Mouse (Mus musculus): ENCODE data around the gene Gtf2f2.

Gene Gtf2f2

DNA sequence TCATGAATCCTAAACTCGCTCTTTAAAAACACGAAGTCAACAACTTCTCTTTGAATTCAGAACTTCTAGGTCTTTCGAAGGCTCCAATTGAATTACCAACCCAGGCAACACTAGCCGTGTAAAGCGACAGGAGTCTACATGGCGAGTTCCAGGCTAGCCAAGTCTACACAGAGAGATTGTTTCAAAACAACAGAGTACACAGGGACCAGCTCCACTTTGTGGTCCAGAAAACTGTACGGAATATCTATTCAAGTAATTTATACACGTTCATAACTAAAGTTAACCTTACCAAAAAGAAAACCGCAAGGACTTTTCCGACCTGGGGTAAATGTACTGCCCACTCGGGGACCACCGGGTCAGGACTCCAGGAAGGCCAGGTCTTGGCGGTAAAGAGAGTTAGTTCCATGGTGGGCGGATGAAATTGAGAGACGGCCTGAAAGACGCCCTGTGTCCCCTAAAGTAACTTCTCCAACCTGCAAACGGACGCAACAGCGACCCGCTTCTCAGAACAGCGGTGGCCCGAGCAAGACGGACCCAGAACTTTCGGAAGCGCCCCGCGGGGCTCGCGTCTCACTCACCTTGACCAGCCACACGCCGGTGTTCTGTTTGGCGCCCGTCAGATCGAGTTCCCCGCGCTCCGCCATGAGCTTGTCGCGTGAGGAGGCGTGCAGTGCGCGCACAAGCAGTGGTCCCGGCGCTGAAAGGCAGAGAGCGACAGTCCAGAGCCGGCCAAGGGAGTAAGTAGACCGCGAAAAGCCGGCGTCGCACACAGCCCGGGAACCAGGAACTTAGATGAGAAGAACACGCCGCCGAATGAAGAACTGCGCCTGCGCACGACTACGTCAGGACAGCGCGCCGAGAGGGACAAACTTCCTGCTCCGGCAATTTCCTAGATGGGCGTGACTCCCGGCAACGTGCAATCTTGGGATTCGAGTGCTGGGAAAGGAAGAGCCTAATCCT lies at the start of gene Gtf2f2:
TSS of gene Gtf2f2 (minus strand) at position 764 of the 960 bp plus-strand sequence.
- peak; percentile 71 to 87 for DNase-seq (ENCODE audit: low read depth in 1 of 2, low spot score in 2 of 2)

DNA sequence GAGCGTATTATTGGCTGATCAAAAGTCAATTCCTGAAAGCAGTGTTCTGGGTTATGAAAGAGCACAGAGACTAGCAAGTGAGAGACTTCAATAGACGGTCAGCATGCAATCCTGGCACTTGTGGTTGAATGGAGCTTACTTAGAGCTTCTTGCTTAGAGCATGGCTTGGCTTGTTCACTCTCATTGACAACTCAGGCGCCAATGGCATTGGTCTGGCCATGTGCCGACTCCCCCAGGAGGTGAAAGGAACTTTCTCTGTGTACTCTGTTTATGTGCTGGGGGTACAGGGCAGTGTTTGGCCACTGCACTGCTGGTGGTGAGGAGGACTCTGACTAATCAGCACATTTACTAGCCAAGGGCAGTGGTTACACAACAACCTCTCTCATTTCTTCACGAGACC lies 48.8 kb upstream of the Gtf2f2 start:
- no peak for DNase-seq (ENCODE audit: low read depth in 1 of 2, low spot score in 2 of 2)

DNA sequence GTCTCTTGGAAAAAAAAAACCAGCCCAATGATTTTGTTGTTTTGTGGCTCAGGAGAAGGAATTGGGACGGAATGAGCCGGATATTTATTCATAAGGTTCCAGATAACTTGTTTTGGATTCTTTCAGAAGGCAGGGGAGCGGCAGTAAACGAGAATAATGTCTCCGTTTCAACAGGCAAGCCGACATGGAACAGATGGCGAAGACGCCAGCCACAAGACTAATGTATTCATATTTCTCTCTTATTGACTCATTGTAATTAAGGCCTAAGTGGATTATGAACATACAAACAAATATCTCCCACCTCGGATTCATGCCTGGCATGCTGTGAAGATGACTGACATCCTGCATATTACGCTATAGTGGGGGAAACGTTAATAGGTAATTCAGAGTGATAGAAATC lies 43.1 kb upstream of the Gtf2f2 start:
- no peak for DNase-seq (ENCODE audit: low read depth in 1 of 2, low spot score in 2 of 2)

DNA sequence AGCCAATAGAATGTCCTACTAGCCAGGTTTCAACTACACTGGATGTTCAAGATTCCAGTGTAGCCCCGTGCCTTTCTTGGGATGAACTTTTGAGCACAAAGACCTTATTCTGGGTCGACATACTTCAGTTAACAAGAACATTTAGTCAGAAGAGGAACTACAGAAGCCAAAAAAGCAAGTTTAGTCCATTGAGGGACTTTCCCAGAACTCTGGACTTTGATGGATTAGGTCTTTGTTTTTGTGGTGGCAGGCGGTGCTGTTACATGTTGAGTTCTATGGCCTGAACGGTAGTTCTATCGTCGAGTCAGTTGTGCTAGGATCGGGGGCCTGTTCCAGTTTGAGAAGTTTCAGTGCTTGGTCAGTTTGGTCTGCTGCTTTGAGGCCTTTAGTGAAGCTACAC lies 41.3 kb upstream of the Gtf2f2 start:
- DNase-seq (ENCODE audit: low read depth in 1 of 2, low spot score in 2 of 2), result no peak

DNA sequence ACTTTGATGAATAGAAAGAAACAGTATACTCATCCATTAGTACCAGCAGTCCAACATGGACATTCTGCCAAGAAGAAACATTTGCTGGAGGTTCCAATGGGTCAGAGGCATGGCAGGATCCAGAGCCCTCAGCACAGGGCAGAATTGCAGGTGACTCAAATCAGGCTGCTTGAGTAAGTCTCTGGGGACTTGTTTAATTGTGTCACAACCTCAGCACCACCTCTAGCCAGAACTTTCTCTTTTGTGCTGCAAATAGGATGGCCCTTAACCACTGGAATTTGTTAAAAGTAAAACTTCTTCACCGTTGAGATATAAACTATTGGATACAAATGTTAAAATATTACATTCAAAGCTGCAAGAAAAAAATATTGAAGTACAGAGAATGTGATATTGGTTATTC lies 35.1 kb upstream of the Gtf2f2 start:
- no peak for DNase-seq (ENCODE audit: low read depth in 1 of 2, low spot score in 2 of 2)

DNA sequence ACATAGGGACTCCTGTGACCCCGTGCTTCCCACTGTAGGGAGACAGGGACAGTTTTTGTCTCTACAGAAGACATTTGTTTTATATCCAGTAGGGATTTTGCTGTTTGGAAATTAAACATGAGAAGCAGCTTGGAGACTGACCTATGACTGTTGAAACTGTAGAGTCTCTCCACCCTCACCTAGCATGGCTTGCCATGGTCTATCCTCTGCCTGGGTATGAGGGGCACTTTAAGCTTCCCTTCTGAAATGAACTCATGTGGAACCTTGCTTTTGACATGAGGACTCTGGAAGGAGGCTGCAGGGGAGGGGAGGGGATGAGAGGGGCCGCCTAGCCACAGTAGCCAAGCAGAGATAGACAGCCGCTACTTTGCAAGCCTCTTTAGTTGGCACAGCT lies 33.5 kb upstream of the Gtf2f2 start:
- DNase-seq (ENCODE audit: low read depth in 1 of 2, low spot score in 2 of 2), result no peak

DNA sequence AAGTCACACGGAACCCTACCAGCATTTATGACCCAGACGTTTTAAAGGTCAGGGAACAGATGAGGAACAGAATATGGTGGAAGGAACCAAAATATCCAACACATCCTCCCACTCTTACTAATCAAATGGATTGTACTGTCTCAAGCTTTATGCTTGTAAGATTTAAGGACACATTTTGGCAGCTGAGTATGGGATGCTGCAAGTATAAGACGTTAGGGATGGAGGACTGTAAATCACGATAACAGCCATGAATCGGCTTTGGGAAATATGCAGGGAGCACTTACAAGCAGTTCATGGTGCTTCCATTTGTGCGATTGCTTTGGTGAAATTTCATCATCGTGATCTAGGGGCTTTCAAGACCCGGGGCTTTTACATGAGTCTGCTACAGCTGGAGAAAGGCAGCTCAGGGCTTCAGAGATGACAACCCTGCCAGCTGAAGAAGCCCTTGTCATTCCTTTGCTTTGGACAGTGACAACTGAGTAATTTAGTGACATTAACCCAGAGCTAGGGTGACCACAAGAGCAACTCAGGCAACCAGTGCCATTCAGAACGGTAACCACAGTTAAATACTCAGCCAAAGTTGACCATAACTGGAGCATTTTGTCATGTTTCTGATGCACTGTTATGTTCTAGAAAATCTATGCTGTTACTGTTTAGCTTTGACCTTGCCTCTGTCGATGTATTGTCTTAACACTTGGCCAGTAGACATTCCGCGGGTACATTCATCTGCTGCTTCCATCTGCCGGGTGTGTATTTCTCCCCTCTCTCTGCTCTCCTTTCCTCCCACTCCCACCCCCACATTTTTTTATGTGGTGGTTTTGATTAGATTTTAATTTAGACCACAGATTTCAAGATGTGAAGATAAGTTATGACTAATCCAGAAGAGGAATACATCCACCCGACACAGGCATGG lies 32.8 kb upstream of the Gtf2f2 start:
- no peak for DNase-seq (ENCODE audit: low read depth in 1 of 2, low spot score in 2 of 2)

DNA sequence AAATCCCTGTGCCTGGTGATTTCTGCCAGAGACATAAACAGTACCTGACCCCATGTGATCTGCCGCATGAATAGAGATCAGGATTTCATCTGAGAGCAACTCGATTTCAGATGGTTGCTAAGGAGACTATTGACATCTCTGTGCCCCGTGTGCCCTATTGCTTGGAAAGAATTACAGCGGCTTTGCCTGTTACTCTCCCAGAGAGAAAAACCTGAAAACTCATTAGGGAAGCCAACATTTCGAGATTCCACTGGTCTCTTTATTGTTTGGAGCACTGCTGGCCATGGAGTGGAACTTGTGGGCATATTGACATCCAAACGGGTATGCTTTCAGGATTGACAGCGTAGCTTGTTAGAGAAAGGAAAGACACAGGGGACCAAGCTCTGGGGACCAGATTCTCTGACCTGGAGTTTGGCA lies 22.6 kb upstream of the Gtf2f2 start:
- no peak for DNase-seq (ENCODE audit: low read depth in 1 of 2, low spot score in 2 of 2)

DNA sequence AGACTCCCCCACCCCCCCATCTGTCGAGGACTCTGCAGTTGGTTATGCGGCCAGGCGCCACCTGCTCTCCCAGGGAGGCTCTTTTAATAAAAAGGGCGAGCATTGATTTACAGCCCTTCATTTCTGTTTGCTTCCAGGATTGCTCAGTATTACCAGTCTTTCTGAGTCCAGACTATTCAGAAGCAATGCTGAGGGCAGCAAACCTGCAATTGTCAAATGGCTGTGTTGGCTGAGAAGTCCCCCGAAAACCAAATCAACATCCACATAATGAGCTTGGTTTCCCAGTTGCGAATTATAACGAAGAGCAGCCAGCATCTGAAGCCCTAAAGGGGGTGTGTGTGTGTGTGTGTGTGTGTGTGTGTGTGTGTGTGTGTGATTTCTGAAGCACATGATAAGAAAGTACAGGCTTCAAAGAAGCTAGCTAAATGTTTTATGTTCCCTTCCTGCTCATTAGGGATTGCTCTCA lies 22.0 kb upstream of the Gtf2f2 start:
- DNase-seq (ENCODE audit: low read depth in 1 of 2, low spot score in 2 of 2), result no peak

DNA sequence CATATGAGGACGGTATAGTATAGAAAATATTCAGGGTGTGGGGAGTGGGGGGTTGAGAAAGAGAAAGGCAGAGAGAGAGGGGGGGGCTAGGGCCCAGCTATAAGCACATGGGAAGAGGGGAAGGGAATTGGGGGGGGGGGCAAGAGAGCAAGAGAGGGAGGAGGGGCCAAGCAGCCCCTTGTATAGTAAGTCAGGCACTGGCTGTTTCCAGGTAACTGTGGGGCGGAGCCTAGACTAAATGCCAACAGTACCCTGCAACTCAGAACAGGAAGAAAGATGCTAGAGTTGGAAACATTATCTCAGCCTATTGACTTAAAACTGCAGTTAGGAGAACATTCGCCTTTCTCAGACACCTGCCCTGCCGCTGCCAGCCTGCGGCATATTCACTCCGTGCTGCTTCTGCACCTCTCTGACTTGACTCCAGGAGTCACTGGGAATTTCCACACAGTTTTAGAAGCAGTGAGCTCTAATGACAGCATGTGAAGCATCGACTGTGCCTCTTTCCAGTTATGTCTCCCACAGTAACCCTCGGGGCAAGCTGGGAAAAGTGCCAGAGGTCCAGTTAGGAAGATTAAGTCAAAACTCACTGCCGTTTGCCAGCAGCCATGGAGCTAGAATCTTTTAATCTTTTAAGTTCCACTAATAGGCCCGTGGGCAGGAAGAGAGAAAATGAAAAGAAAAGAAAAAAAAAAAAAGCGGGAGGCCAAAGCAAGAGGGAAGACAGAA lies 20.6 kb upstream of the Gtf2f2 start:
- no peak for DNase-seq (ENCODE audit: low read depth in 1 of 2, low spot score in 2 of 2)

DNA sequence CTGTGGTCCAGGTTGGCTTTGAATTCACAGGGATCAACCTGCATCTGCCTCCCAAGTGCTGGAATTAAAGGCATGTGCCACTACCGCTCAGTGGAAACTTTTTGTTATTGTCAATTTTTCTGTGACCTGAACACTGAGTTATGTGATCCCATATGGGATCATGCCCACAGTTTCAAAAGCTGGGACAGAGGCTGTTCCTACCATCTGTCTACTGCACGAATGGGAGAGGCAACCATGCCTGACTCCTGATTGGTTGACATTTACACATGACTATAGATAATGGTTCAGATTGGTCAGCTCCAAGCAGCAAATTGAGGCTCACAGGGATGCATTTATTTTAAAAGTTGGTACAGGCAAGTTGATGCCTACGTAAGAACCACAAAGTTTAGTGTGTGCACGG lies 14.0 kb upstream of the Gtf2f2 start:
- DNase-seq (ENCODE audit: low read depth in 1 of 2, low spot score in 2 of 2), result no peak

DNA sequence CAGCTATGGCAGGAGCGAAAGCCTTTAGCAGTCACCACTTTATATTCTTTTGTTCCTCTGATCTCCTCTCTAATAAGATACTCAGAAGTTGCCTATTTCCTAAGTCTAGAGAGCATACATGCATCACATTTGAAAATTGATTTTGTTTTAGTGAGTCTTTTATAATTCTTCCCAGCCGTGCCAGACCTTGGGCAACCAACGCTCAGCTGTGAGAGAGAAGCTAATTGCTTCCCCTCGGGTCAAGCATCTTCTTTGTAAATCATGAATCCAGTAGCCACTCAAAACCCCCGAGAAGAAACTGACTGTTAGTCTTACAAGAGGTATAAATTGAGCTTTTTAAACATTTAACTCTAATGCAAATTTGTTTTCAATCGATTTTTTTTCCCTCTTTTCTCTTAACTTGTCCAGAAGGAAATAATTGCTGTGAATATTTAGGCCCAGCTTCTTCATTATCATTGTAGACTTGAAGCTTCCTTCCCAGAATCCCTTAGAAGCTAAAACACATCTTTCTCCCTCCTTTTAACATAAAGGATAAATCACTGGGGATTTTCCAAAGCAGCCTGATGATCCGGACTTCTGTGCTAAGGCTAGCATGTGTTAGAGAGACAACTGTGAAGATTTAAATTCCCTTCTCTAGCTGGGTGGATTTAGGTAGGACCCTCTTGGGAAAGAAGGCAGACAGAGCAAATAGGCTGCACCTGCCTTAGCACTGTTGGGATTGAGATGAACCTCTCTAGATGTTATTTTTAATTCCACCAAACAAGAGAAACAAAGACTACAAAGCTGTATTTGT lies 10.5 kb upstream of the Gtf2f2 start:
- no peak for DNase-seq (ENCODE audit: low read depth in 1 of 2, low spot score in 2 of 2)

DNA sequence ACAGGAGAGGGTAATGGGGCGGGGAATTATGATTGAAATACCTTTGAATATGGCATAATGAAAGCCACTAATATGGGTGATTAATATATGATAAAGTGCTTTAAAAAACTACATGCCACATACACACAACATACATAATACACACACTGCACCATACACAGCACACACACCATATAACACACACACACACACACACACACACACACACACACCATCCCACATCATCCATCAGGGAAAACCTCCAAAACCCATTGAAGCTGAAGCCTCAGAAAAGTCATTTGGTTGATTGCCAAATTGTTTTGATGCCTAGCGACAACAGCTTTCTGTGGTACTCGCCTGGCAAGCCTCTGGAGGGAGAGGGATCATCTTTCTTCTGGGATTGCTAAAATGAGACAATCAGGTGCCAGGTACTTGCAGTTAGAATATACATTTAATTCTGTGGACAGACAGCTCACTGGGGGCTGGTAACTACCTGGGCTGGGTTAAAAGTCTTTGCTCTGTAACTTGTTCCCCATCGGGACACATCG lies 9.7 kb upstream of the Gtf2f2 start:
- DNase-seq (ENCODE audit: low read depth in 1 of 2, low spot score in 2 of 2), result no peak

DNA sequence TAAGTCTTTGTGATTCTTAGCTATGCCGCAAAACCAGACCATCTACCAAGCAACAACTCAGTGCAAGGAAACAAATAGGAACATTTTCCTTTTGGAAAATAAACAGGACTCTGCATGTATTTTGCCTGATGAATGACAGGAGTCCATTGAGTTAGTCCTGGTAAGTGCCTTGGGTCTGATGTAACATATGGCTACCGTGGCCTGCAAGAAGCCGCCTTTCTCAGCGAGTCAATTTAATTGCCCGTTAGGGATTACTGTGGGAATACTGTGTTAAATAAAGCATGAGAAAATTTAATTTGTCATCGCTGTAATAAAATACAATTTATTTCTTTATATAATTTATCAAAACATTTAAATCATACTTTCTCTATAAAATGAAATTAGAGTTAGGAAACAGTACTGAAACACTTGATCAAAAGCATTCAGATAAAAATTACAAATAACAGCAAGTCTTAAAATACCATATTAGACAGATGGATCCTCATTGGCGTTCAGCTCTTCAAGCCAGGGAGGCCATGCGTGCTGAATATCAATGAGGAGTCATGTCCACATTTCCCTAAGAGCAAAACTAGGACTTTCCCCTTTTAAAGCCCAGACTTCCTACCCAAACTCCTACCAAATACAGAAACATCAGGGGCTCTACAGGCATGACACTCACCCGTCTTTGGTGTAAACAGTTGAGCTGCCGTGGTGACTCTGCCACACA lies 7.3 kb upstream of the Gtf2f2 start:
- no peak for DNase-seq (ENCODE audit: low read depth in 1 of 2, low spot score in 2 of 2)

DNA sequence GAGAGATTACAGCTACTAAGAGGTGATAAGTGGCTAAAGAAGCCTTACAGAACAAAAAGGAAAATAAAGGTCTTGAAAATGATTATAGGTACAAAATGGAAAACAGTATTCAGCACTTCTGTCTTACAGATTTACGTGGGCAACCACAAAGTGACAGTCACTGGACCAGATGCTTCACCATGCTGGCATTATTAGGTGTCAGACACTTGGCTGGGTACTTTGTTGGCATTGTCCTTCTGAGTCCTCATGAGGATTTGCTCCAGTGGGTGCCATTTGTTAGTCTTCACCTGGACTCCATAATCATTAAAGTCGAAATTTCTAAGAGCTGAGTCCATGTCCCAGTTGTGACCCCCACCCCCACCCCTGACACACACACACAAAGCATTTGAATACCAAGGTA lies 3.7 kb upstream of the Gtf2f2 start:
- no peak for DNase-seq (ENCODE audit: low read depth in 1 of 2, low spot score in 2 of 2)

DNA sequence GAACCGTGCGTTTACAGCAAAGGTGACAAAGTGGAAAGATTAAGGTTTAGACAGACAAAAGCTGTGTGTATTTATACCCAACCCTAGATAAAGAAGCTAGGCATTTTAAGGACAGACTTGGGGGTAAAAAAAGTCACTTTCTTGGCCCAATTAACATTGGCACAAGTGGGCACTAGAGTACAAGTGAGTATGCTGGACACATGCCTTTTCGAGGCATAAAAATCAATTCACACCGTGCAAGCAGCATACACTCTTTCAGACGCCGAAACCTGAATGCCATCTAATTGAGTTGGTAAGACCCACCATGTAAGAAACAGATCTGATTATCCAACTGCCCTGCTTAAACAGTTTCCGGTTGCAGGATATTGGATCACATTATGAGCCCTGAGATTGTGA lies 395 bp upstream of the Gtf2f2 start:
- DNase-seq (ENCODE audit: low read depth in 1 of 2, low spot score in 2 of 2), result no peak

DNA sequence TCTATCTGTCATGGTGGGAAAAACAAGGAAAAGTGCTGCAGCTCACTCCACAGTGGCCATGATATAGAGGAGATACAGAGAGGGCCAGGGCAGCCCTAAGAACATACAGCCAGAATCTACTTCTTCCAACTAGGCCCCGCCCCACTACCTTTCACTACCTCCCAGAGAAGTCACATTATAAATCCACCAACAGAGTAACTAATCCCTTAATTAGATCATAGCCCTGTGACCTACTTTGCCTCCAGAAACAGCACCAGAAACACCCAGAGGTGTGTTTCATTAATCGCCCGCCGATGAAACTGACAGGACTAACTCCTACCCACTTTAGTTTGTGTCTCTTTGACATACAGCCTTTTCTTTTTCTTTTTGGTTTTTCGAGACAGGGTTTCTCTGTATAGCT lies 1.5 kb downstream of the Gtf2f2 start:
- DNase-seq (ENCODE audit: low read depth in 1 of 2, low spot score in 2 of 2), result no peak

DNA sequence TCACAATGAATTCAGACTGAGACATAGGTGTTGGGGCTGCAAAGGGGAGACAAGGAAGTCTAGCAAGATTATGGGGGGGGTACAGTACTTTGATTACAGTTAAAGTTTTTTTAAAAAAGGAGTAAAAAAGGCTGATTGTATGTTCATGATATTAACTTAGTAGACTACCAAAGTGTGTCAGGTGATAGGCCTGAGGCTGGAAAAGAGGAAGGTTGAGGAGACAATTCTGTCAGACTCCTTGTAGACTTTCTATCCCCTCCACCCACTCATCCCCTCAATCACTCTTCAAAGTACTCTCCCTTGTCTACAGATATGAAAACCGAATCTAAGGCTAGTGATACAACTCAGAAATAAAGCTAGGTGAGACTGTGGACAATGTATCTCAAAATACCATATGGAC lies 2.5 kb downstream of the Gtf2f2 start:
- no peak for DNase-seq (ENCODE audit: low read depth in 1 of 2, low spot score in 2 of 2)

DNA sequence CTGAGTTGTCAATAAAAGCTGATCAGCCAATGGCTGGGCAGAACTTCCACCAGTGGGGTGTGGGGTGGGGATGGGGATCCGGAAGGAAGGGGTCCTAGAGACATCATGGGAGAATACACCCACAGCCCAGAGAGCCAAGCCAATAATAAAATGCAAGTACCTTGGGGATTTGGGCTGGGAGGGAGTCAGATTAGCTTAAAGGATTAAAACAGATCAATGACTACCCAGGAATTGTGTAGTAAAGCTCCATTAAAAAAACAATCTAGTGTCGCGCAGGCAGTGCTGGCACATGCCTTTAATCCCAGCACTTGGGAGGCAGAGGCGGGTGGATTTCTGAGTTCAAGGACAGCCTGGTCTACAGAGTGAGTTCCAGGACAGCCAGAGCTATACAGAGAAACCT lies 5.7 kb downstream of the Gtf2f2 start:
- DNase-seq (ENCODE audit: low read depth in 1 of 2, low spot score in 2 of 2), result no peak

DNA sequence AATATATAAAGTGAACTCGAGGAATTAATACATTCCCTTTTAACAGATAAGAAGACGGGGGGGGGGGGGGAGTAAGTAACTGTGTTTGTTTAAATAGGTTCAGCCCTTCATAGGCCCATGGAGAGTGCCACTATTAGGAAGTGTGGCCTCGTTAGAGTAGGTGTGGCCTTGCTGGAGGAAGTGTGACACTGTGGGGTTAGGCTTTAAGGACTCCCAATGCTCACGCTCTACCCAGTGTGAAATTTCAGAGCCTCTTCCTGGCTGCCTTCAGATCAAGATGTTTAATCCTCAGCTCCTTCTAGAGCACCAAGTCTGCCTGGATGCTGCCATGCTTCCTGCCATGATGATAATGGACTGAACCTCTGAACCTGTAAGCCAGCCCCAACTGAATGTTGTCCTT lies 8.9 kb downstream of the Gtf2f2 start:
- no peak for DNase-seq (ENCODE audit: low read depth in 1 of 2, low spot score in 2 of 2)
